Mouse (Mus musculus): Measurements from ENCODE around the gene Aanat. TPM values are rescaled to one million over a fixed set of nuclear protein-coding genes. Genes with fewer than 3 reads are reported as not detected.

The Aanat gene
- polyA plus RNA-seq, 1 experiment from 2014 or later, result 0.24 TPM

DNA sequence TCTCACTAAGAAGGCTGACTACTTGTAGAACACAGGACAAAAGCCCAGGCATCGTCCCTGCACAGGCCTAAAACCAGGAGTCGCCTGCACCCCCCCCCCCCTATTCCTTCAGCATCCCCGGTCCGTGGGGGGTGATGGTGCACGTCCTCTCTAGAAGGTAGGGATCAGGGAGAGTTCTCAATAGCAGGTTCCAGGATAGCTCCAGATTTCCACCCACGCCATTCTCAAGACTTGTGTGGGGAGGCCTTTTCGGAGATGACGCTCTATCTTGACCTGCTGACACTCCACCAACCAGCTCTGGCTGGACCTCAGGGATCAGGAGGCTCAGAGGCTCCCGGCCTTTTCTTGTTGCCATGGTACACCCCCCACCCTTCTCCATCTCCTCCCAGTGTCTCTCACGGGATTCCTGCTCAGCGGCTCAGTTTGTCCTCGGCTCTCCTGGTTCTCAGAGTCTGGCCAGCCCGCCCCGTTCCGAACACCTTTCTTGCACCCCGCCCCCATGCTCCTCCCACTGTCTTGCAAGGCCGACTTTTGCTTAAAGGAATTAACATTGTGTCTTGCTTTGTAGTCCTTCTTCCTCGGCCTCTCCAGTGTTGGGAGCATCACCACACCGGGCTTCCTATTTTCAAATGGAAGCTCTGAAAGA lies 57.5 kb downstream of the Aanat start:
- H3K4me1 ChIP-seq, result peaks cover 16% of the 10 kb centered on the region
- H3K27ac ChIP-seq, result 0 out of 2 replicates have a peak overlapping the region, but pooled peaks have one; percentile 38
- no peaks in the 10 kb centered on the region for H3K36me3 ChIP-seq (replicated peaks)
- H3K4me2 ChIP-seq, result peak overlapping the region; percentile 57
- H3K4me3 ChIP-seq (replicated peaks), result peak overlapping the region; percentile 28
- H3K9ac ChIP-seq, result peak overlapping the region; percentile 59
- H3K9me3 ChIP-seq, result no peaks in the 10 kb centered on the region
- WGBS, result 6% methylated on average over 19 of the region's 19 CpGs
- peak; percentile 54 for ATAC-seq (ENCODE audit: low FRiP score)
- H3K27me3 ChIP-seq, result 0 out of 2 replicates have a peak, but pooled peaks cover 8% of the 10 kb centered on the region

DNA sequence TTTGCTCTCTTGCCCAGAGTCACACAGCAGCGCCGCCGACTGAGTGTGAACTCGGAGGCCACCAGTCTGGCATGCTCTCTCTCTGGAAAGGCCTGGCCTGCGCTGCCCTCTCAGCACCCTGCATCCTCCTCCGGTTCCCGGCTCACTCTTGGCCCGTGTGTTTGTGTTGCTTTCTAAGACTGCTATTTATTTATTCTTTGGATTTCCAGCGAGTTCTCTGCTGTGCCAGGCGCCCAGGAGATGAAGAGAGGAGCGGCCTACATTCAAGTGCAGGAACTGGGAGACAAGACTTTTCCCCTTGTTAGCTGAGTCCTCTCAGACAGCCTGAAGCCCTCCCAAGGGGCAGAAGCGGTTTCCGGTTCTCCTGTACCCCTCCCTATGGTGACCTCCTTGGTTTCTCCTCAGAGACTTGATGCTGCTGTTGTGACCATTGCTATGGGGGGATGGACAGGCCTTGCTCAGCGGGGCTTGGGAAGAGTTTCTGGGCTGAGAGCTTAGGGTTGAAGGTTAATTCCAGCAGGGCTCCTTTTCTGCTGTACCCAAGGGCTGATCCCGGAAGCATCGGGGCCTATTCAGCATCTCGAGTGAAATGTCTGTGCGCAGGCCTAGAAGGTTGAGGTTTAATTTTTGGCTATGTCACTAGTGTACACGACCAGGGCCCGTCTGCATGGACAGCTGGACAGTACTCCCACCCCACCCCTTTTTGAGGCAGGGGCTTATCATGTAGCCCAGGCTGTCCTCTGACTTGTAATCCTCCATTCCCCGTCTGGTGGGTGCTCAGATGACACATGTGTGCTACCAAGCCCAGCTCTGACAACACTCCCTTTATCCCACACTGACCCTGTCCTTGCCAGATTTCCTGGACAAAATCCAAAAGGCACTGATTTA lies 58.2 kb downstream of the Aanat start:
- no peak for ATAC-seq (ENCODE audit: low FRiP score)
- H3K9ac ChIP-seq, result no peak overlapping the region
- WGBS, result 47% methylated on average over 21 of the region's 21 CpGs
- no peaks in the 10 kb centered on the region for H3K36me3 ChIP-seq (replicated peaks)
- no peak overlapping the region for H3K4me3 ChIP-seq (replicated peaks)
- no peak overlapping the region for H3K27ac ChIP-seq
- peak overlapping the region; percentile 57; the same call in 1 of the 2 replicates for H3K4me2 ChIP-seq
- H3K27me3 ChIP-seq, result peaks cover 12% of the 10 kb centered on the region; the same call in 1 of the 2 replicates
- peaks cover 16% of the 10 kb centered on the region for H3K4me1 ChIP-seq
- H3K9me3 ChIP-seq, result no peaks in the 10 kb centered on the region

- Histone ChIP-seq H3K27ac (no peak overlapping the region), H3K27me3 (peaks cover 22% of the 10 kb centered on the region; the same call in 1 of the 2 replicates), H3K4me3 (replicated peaks) (no peak overlapping the region), H3K9me3 (no peaks in the 10 kb centered on the region), H3K9ac (no peak overlapping the region), H3K4me1 (peaks cover 16% of the 10 kb centered on the region), H3K4me2 (no peak overlapping the region), H3K36me3 (replicated peaks) (no peaks in the 10 kb centered on the region)
- 73% methylated on average over 8 of the region's 8 CpGs for WGBS
- ATAC-seq (ENCODE audit: low FRiP score), result no peak
Observed at GRCm38 (mm10) chr11:116645446-116646110, 59.3 kb downstream of the Aanat start.

- Histone ChIP-seq H3K9me3 (no peaks in the 10 kb centered on the region), H3K9ac (no peak overlapping the region), H3K27me3 (peaks cover 27% of the 10 kb centered on the region), H3K4me3 (replicated peaks) (no peak overlapping the region), H3K4me2 (no peak overlapping the region), H3K4me1 (peaks cover 16% of the 10 kb centered on the region), H3K27ac (no peak overlapping the region), H3K36me3 (replicated peaks) (no peaks in the 10 kb centered on the region)
- ATAC-seq (ENCODE audit: low FRiP score), result no peak
- 74% methylated on average over 11 of the region's 11 CpGs for WGBS
Observed at GRCm38 (mm10) chr11:116646136-116646535, 59.9 kb downstream of the Aanat start.

GRCm38 (mm10) chr11:116646771-116647170 lies 60.5 kb downstream of the Aanat start:
- H3K27me3 ChIP-seq, result peaks cover 33% of the 10 kb centered on the region
- ATAC-seq (ENCODE audit: low FRiP score), result no peak
- no peaks in the 10 kb centered on the region for H3K9me3 ChIP-seq
- WGBS, result 88% methylated on average over 7 of the region's 7 CpGs
- H3K9ac ChIP-seq, result no peak overlapping the region
- H3K4me2 ChIP-seq, result no peak overlapping the region
- H3K4me3 ChIP-seq (replicated peaks), result no peak overlapping the region
- H3K27ac ChIP-seq, result no peak overlapping the region
- no peaks in the 10 kb centered on the region for H3K36me3 ChIP-seq (replicated peaks)
- H3K4me1 ChIP-seq, result peaks cover 16% of the 10 kb centered on the region

Other genes starting within 250 kb of the Aanat start
- 23.3 and 36.8 TPM in 2 replicates for gene Rnf157, start 173.4 kb upstream of the Aanat start, polyA plus RNA-seq (2016; fragmentation: Nextera tagmentation; extraction: Ambion mirVana)
- gene Ubald2, start 152.3 kb upstream of the Aanat start, polyA plus RNA-seq (2016; fragmentation: Nextera tagmentation; extraction: Ambion mirVana), result 50.9 and 59.6 TPM in 2 replicates
- gene Qrich2, start 120.2 kb upstream of the Aanat start, polyA plus RNA-seq (2016; fragmentation: Nextera tagmentation; extraction: Ambion mirVana), result not detected in 2 replicates
- gene Prpsap1, start 92.2 kb upstream of the Aanat start, polyA plus RNA-seq (2016; fragmentation: Nextera tagmentation; extraction: Ambion mirVana), result 174 and 176 TPM in 2 replicates
- gene Sphk1, start 55.5 kb upstream of the Aanat start, polyA plus RNA-seq (2016; fragmentation: Nextera tagmentation; extraction: Ambion mirVana), result 2.0 and 3.3 TPM in 2 replicates
- gene Ube2o, start 5.0 kb upstream of the Aanat start, polyA plus RNA-seq (2016; fragmentation: Nextera tagmentation; extraction: Ambion mirVana), result 12.5 and 17.3 TPM in 2 replicates
- gene Rhbdf2, start 40.6 kb downstream of the Aanat start, polyA plus RNA-seq (2016; fragmentation: Nextera tagmentation; extraction: Ambion mirVana), result 1.4 and 1.9 TPM in 2 replicates
- gene Prcd, start 67.1 kb downstream of the Aanat start, polyA plus RNA-seq (2016; fragmentation: Nextera tagmentation; extraction: Ambion mirVana), result 0.76 and 1.3 TPM in 2 replicates
- 4.2 and 4.3 TPM in 2 replicates for gene Cygb, start 67.9 kb downstream of the Aanat start, polyA plus RNA-seq (2016; fragmentation: Nextera tagmentation; extraction: Ambion mirVana)
- not detected in 2 replicates for gene St6galnac1, start 189.1 kb downstream of the Aanat start, polyA plus RNA-seq (2016; fragmentation: Nextera tagmentation; extraction: Ambion mirVana)
- gene Mxra7, start 241.6 kb downstream of the Aanat start, polyA plus RNA-seq (2016; fragmentation: Nextera tagmentation; extraction: Ambion mirVana), result 22.5 and 25.9 TPM in 2 replicates

Measured in forebrain, embryonic 12.5 days (tissue).